Comparison of ENCODE assay signal across 8 mouse cellular contexts in genomic region chr8:123729055-123729785, GRCm38 (mm10).
DNase-seq lines count a peak whose midpoint lies in the region; ATAC-seq and TF ChIP-seq lines count a peak whose summit lies in the region.

No protein-coding gene starts in this region.

- H3K9ac ChIP-seq in intestine, embryonic 15.5 days, result no peak overlapping the region
- H3K9ac ChIP-seq in neural tube, embryonic 11.5 days (ENCODE audit: low read length), result no peak overlapping the region

- ATAC-seq in intestine, embryonic 15.5 days, result 0 out of 2 replicates have a peak, but pooled peaks have one; percentile 21
- ATAC-seq in neural tube, embryonic 11.5 days (ENCODE audit: insufficient read depth, low FRiP score, low TSS enrichment), result no peak

- H3K9me3 ChIP-seq in intestine, embryonic 15.5 days, result no peaks in the 10 kb centered on the region
- H3K9me3 ChIP-seq in neural tube, embryonic 11.5 days (ENCODE audit: control insufficient read depth, low read length), result no peaks in the 10 kb centered on the region

- intact Hi-C loops in left cerebral cortex, postnatal 14 days (cut with DNase I), result loop anchor here (2.0 to 5.0 kb wide), 2 partner anchors 38 to 74 kb away; no protein-coding TSS in a partner anchor

- no peaks in the 10 kb centered on the region for H3K27me3 ChIP-seq in C2C12 (ENCODE audit: control insufficient read depth, insufficient read depth, insufficient read length)
- no peaks in the 10 kb centered on the region; the same call in 1 of the 2 replicates for H3K27me3 ChIP-seq in intestine, embryonic 15.5 days (replicated peaks)
- H3K27me3 ChIP-seq in neural tube, embryonic 11.5 days (ENCODE audit: control insufficient read depth, insufficient read depth, low read length), result no peaks in the 10 kb centered on the region

- peaks cover 18% of the 10 kb centered on the region for H3K4me1 ChIP-seq in intestine, embryonic 15.5 days (replicated peaks)
- H3K4me1 ChIP-seq in neural tube, embryonic 11.5 days (ENCODE audit: control insufficient read depth, insufficient read depth, low read length), result peaks cover 7% of the 10 kb centered on the region; the same call in 1 of the 2 replicates

- no peaks in the 10 kb centered on the region for H3K36me3 ChIP-seq in C2C12 (ENCODE audit: control insufficient read depth, insufficient read depth)
- no peaks in the 10 kb centered on the region for H3K36me3 ChIP-seq in intestine, embryonic 15.5 days
- no peaks in the 10 kb centered on the region for H3K36me3 ChIP-seq in neural tube, embryonic 11.5 days (ENCODE audit: control insufficient read depth, insufficient read depth, low read length)

- H3ac ChIP-seq in C2C12 (ENCODE audit: control insufficient read depth, insufficient read length, low read depth), result peak overlapping the region; percentile 34

- H3K79me3 ChIP-seq in C2C12 (ENCODE audit: low read depth), result no peaks in the 10 kb centered on the region

- peak overlapping the region; percentile 34 for H3K4me2 ChIP-seq in intestine, embryonic 15.5 days (replicated peaks)
- H3K4me2 ChIP-seq in neural tube, embryonic 11.5 days (ENCODE audit: low read depth), result no peak overlapping the region

- H3K79me2 ChIP-seq in C2C12 (ENCODE audit: control insufficient read depth, insufficient read depth), result no peaks in the 10 kb centered on the region

- no peak overlapping the region for H3K4me3 ChIP-seq in C2C12 (ENCODE audit: insufficient read depth, poor library complexity, severe bottlenecking)
- H3K4me3 ChIP-seq in intestine, embryonic 15.5 days (replicated peaks), result no peak overlapping the region
- H3K4me3 ChIP-seq in neural tube, embryonic 11.5 days (ENCODE audit: low read depth, low read length), result no peak overlapping the region

- peak; percentile 23 to 39 for DNase-seq in cerebellum, adult 18-20 months
- DNase-seq in frontal cortex, adult 2 months (ENCODE audit: extremely low spot score in 1 of 2, low spot score in 1 of 2), result peak; percentile 74 to 82
- peak; percentile 71 to 79 for DNase-seq in left cerebral cortex, postnatal 14 days (ENCODE audit: low spot score in 2 of 2)
- DNase-seq in neural tube, embryonic 11.5 days (ENCODE audit: low spot score), result peak; percentile 62
- no peak for DNase-seq in spleen, postnatal 4 days (ENCODE audit: low spot score in 2 of 2)
- DNase-seq in gastrocnemius, postnatal 25 days, result no peak

- no peak overlapping the region for H3K27ac ChIP-seq in intestine, embryonic 15.5 days
- no peak overlapping the region for H3K27ac ChIP-seq in neural tube, embryonic 11.5 days (ENCODE audit: low read depth, low read length)

- 19% methylated on average over 20 of the region's 20 CpGs for WGBS in intestine, embryonic 15.5 days
- WGBS in neural tube, embryonic 11.5 days, result 30% methylated on average over 20 of the region's 20 CpGs

- no peak for TF ChIP-seq CTCF in C2C12 (IDR thresholded peaks at IDR 0.05; ENCODE audit: control insufficient read depth, insufficient read depth, insufficient read length)

TF ChIP-seq in C2C12, 6 proteins besides CTCF, POLR2A, EP300 and RAD21:
- TF ChIP-seq MYOD1 (IDR thresholded peaks at IDR 0.05; ENCODE audit: control insufficient read depth, insufficient read length, low read depth), result no peak
- TF ChIP-seq MAX (IDR thresholded peaks at IDR 0.05), result no peak
- TF ChIP-seq USF1 (IDR thresholded peaks at IDR 0.05; ENCODE audit: low read depth), result no peak

Comparison
In these comparisons a context has a peak if more than half of its experiments do, and no peak if none do; other contexts are left out.
1. DNase-seq: peak in cerebellum, adult 18-20 months (2 of 2), frontal cortex, adult 2 months (2 of 2), left cerebral cortex, postnatal 14 days (2 of 2) and neural tube, embryonic 11.5 days (single experiment); none in spleen, postnatal 4 days (0 of 2) and gastrocnemius, postnatal 25 days (single experiment).